Mouse (Mus musculus) neural tube, embryonic 13.5 days (tissue): ENCODE data around the gene March9. TPM values are rescaled to one million over a fixed set of nuclear protein-coding genes. Genes with fewer than 3 reads are reported as not detected.

Experiments
- ATAC-seq: fragments of 200-750 bp; cut with Nextera tagmentation; 2 replicates; pipeline ENCODE4 v1.8.0; 2017; ENCODE audit warnings: low read depth, mild to moderate bottlenecking, moderate TSS enrichment, moderate library complexity
- H3K27ac ChIP-seq: fragments of 300-500 bp; sonication (generic); replicated peaks from 2 replicates; pipeline ENCODE4 v1.5.1; 2015; ENCODE audit warnings: moderate library complexity, mild to moderate bottlenecking, inconsistent platforms
- H3K27me3 ChIP-seq: fragments of 300-500 bp; sonication (generic); 2 replicates; pipeline ENCODE4 v1.6.1; 2015; ENCODE audit warnings: mild to moderate bottlenecking, inconsistent platforms
- H3K36me3 ChIP-seq: fragments of 300-500 bp; sonication (generic); 2 replicates; pipeline ENCODE4 v1.6.1; 2015; ENCODE audit warnings: mild to moderate bottlenecking, inconsistent platforms
- H3K4me1 ChIP-seq: fragments of 300-500 bp; sonication (generic); replicated peaks from 2 replicates; pipeline ENCODE4 v1.6.1; 2015; ENCODE audit warnings: inconsistent platforms
- H3K4me2 ChIP-seq: fragments of 300-500 bp; sonication (generic); 2 replicates; pipeline ENCODE4 v1.6.1; 2015; ENCODE audit warnings: inconsistent platforms, mild to moderate bottlenecking, moderate library complexity
- H3K4me3 ChIP-seq: fragments of 300-500 bp; sonication (generic); 2 replicates; pipeline ENCODE4 v1.5.1; 2015; ENCODE audit warnings: mild to moderate bottlenecking, inconsistent platforms
- H3K9ac ChIP-seq: fragments of 300-500 bp; sonication (generic); 2 replicates; pipeline ENCODE4 v1.6.1; 2015; ENCODE audit warnings: moderate library complexity, mild to moderate bottlenecking, inconsistent platforms
- H3K9me3 ChIP-seq: fragments of 300-500 bp; sonication (generic); 2 replicates; pipeline ENCODE4 v1.6.1; 2016; ENCODE audit warnings: inconsistent platforms
- WGBS: fragments of 180-500 bp; shearing (Covaris S2); methylation state at CpG from one replicate; pipeline ENCODE4 v1.1.7; 2015; 5-methylcytosine and 5-hydroxymethylcytosine counted together
- polyA plus RNA-seq: library from polyadenylated mRNA; unstranded; fragments of >200 nt; fragmentation: Nextera tagmentation; extraction: Ambion mirVana; gene quantifications from 2 replicates; pipeline ENCODE4 v1.2.1, GENCODE M21; 2015

Gene March9
- polyA plus RNA-seq, 1 experiment from 2014 or later: 6.3 TPM

GRCm38 (mm10) chr10:127059174-127059967 is 613 bp downstream of the March9 start:
- peak overlapping the region; percentile 87 for H3K4me2 ChIP-seq
- no peaks in the 10 kb centered on the region for H3K9me3 ChIP-seq
- no peaks in the 10 kb centered on the region for H3K27me3 ChIP-seq
- peak overlapping the region; percentile 98 for H3K27ac ChIP-seq
- H3K4me1 ChIP-seq: peaks cover 69% of the 10 kb centered on the region
- peak overlapping the region; percentile 99 for H3K9ac ChIP-seq
- H3K4me3 ChIP-seq: peak overlapping the region; percentile 90
- no peak; the same call in 1 of the 2 replicates for ATAC-seq
- under 1% methylated on average over 56 of the region's 92 CpGs for WGBS
- H3K36me3 ChIP-seq: peaks cover 33% of the 10 kb centered on the region

DNA sequence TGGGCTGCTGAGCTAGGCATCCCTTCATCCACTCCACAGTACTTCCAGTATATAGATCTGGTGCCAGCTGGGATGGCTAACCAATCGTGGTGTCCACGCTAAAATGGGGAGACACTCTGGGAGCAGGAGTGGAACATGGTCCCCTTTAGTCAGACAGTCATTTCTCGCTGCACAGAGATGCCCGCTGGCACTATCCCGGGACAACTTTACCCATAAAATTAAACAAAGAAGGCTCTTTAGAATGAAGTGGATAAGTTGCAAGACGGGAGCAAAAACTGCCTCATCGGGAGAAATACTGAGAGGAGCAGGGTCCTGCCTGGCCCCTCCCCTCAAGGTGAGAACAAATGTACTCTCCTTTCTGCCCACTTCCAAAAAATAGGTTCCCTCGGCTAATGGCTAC is 1.3 kb downstream of the March9 start:
- Histone ChIP-seq H3K4me1 (peaks cover 68% of the 10 kb centered on the region), H3K4me2 (peak overlapping the region; percentile 87), H3K27me3 (0 out of 2 replicates have a peak, but pooled peaks cover under 1% of the 10 kb centered on the region), H3K27ac (peak overlapping the region; percentile 98), H3K36me3 (peaks cover 40% of the 10 kb centered on the region), H3K9me3 (no peaks in the 10 kb centered on the region), H3K4me3 (peak overlapping the region; percentile 90), H3K9ac (peak overlapping the region; percentile 99)
- ATAC-seq: no peak
- 4% methylated on average over 8 of the region's 8 CpGs for WGBS

- Histone ChIP-seq H3K4me1 (peaks cover 68% of the 10 kb centered on the region), H3K27ac (0 out of 2 replicates have a peak overlapping the region, but pooled peaks have one; percentile 98)
- WGBS: under 1% methylated on average over 9 of the region's 9 CpGs
These were observed 1.8 kb downstream of the March9 start for GRCm38 (mm10) chr10:127058161-127058560.

GRCm38 (mm10) chr10:127056490-127056889 is 3.5 kb downstream of the March9 start:
- peaks cover 20% of the 10 kb centered on the region for H3K27me3 ChIP-seq
- no peak overlapping the region for H3K9ac ChIP-seq
- no peaks in the 10 kb centered on the region for H3K9me3 ChIP-seq
- no peak for ATAC-seq
- peaks cover 48% of the 10 kb centered on the region for H3K36me3 ChIP-seq
- H3K4me1 ChIP-seq: peaks cover 58% of the 10 kb centered on the region
- no peak overlapping the region for H3K4me3 ChIP-seq
- WGBS: 88% methylated on average over 20 of the region's 20 CpGs
- no peak overlapping the region for H3K4me2 ChIP-seq
- H3K27ac ChIP-seq: no peak overlapping the region

More at GRCm38 (mm10) chr10:127058161-127058560, 1.8 kb downstream of the March9 start:
- Histone ChIP-seq H3K9ac (peak overlapping the region; percentile 99), H3K36me3 (peaks cover 45% of the 10 kb centered on the region), H3K27me3 (0 out of 2 replicates have a peak, but pooled peaks cover 4% of the 10 kb centered on the region), H3K4me2 (peak overlapping the region; percentile 87), H3K4me3 (peak overlapping the region; percentile 90), H3K9me3 (no peaks in the 10 kb centered on the region)
- ATAC-seq: no peak

DNA sequence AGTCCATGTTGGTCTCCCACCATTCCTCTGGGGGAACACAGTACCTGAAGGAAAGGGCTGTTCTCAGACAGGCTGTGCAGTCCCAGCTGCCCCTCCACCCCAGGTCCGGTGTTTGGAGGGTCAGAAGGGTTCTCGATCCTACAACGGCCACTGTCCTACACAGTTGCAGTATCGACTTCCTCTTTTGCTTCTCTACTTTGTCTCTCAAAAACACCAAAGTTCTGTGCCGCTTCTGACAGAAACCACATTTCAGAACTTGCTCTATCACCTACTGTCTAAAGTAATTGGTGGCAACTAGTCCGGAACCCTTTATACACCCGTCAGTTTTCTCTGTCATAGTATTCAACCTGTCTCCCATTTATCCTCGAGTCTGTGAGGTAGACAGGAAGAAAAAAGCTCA is 4.6 kb downstream of the March9 start:
- 88% methylated on average over 8 of the region's 8 CpGs for WGBS
- H3K27me3 ChIP-seq: peaks cover 31% of the 10 kb centered on the region
- no peak for ATAC-seq
- H3K4me2 ChIP-seq: no peak overlapping the region
- no peak overlapping the region for H3K4me3 ChIP-seq
- H3K9ac ChIP-seq: no peak overlapping the region
- peaks cover 47% of the 10 kb centered on the region for H3K4me1 ChIP-seq
- no peak overlapping the region for H3K27ac ChIP-seq
- no peaks in the 10 kb centered on the region for H3K9me3 ChIP-seq
- H3K36me3 ChIP-seq: peaks cover 48% of the 10 kb centered on the region

GRCm38 (mm10) chr10:127054646-127055045 is 5.3 kb downstream of the March9 start:
- no peak for ATAC-seq
- H3K4me1 ChIP-seq: peaks cover 45% of the 10 kb centered on the region
- H3K9me3 ChIP-seq: no peaks in the 10 kb centered on the region
- H3K9ac ChIP-seq: no peak overlapping the region
- 72% methylated on average over 4 of the region's 4 CpGs for WGBS
- peaks cover 38% of the 10 kb centered on the region for H3K27me3 ChIP-seq
- H3K36me3 ChIP-seq: peaks cover 48% of the 10 kb centered on the region
- no peak overlapping the region for H3K4me3 ChIP-seq
- no peak overlapping the region for H3K4me2 ChIP-seq
- H3K27ac ChIP-seq: no peak overlapping the region

- 17% methylated on average over 10 of the region's 10 CpGs for WGBS
- Histone ChIP-seq H3K27me3 (peaks cover 66% of the 10 kb centered on the region), H3K9ac (no peak overlapping the region), H3K9me3 (no peaks in the 10 kb centered on the region), H3K4me3 (no peak overlapping the region), H3K4me2 (no peak overlapping the region), H3K36me3 (peaks cover 22% of the 10 kb centered on the region), H3K27ac (no peak overlapping the region), H3K4me1 (peaks cover 18% of the 10 kb centered on the region)
- ATAC-seq: no peak
These were observed 9.9 kb downstream of the March9 start for GRCm38 (mm10) chr10:127050119-127050474.

- H3K4me1 ChIP-seq: peaks cover 12% of the 10 kb centered on the region
- H3K27ac ChIP-seq: no peak overlapping the region
- H3K4me3 ChIP-seq: no peak overlapping the region
- 2% methylated on average over 29 of the region's 29 CpGs for WGBS
- no peak overlapping the region for H3K9ac ChIP-seq
- H3K36me3 ChIP-seq: peaks cover 17% of the 10 kb centered on the region
- peaks cover 66% of the 10 kb centered on the region for H3K27me3 ChIP-seq
- no peaks in the 10 kb centered on the region for H3K9me3 ChIP-seq
- ATAC-seq: 0 out of 2 replicates have a peak, but pooled peaks have one; percentile 17
- H3K4me2 ChIP-seq: no peak overlapping the region
These were observed 10.4 kb downstream of the March9 start for GRCm38 (mm10) chr10:127049395-127050118.

DNA sequence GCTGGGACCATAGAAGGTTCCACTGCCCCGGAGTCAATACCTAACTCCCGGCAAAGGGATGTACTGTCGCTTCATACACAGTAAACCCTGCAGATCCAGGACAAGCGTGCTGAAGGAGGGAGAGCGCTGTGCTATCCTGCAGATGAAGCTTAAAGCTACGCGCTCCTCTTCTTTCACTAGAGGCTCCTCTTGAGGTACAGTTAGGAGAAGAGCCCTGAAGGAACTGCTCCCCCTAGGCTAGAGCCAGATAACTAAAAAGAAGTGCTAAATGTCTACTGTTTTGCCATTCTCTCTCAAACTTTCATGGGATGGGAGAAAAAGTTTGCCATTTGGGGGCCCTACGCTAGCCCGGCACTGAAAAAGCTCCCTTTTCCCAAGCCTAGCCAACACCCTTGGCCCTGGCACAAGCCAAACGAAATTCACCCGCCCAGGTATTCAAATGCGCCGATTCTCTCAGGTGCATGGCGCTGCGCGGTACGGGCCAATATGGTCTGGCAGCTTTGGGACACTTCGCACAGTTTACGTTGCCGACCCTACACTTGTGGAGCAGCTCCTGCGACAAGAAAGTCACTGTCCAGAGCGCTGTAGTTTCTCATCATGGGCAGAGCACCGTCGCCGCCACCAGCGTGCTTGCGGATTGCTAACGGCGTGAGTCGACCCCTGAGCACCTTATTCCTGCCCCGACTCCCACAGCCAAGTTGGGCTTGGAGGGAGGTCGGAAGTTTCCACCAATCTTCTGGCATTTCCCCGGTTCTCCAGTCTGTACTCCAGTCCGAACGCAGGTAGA is 11.2 kb downstream of the March9 start:
- Histone ChIP-seq H3K4me2 (no peak overlapping the region), H3K4me3 (no peak overlapping the region), H3K36me3 (peaks cover 9% of the 10 kb centered on the region; the same call in 1 of the 2 replicates), H3K27me3 (peaks cover 66% of the 10 kb centered on the region), H3K27ac (no peak overlapping the region), H3K4me1 (peaks cover 10% of the 10 kb centered on the region), H3K9me3 (no peaks in the 10 kb centered on the region), H3K9ac (no peak overlapping the region)
- WGBS: 4% methylated on average over 35 of the region's 35 CpGs
- no peak for ATAC-seq

GRCm38 (mm10) chr10:127047954-127048353 is 12.0 kb downstream of the March9 start, which contains the start of gene Cyp27b1:
Cyp27b1 (plus strand) TSS chr10:127048250.
- WGBS: 32% methylated on average over 5 of the region's 5 CpGs
- peaks cover 10% of the 10 kb centered on the region for H3K4me1 ChIP-seq
- H3K27me3 ChIP-seq: peaks cover 61% of the 10 kb centered on the region

GRCm38 (mm10) chr10:127043187-127043586 is 16.8 kb downstream of the March9 start:
- peaks cover 16% of the 10 kb centered on the region for H3K4me1 ChIP-seq
- peaks cover 3% of the 10 kb centered on the region; the same call in 1 of the 2 replicates for H3K36me3 ChIP-seq
- no peaks in the 10 kb centered on the region for H3K9me3 ChIP-seq
- ATAC-seq: no peak
- H3K4me2 ChIP-seq: no peak overlapping the region
- WGBS: 88% methylated on average over 6 of the region's 6 CpGs
- H3K9ac ChIP-seq: no peak overlapping the region
- H3K4me3 ChIP-seq: no peak overlapping the region
- H3K27me3 ChIP-seq: peaks cover 28% of the 10 kb centered on the region
- no peak overlapping the region for H3K27ac ChIP-seq

More at GRCm38 (mm10) chr10:127047954-127048353, 12.0 kb downstream of the March9 start, which contains the start of gene Cyp27b1:
- Histone ChIP-seq H3K4me3 (no peak within 1 kb of the TSS), H3K4me2 (no peak within 1 kb of the TSS), H3K9ac (no peak within 1 kb of the TSS), H3K36me3 (peaks cover 4% of the 10 kb centered on the region; the same call in 1 of the 2 replicates), H3K9me3 (no peaks in the 10 kb centered on the region), H3K27ac (no peak within 1 kb of the TSS)
- ATAC-seq: no peak
